Mouse (Mus musculus) limb, embryonic 14.5 days (tissue): Measurements from ENCODE around the gene Vps4b. TPM values are rescaled to one million over a fixed set of nuclear protein-coding genes. Genes with fewer than 3 reads are reported as not detected.

Source experiments
- ATAC-seq: fragments of 200-750 bp; cut with Nextera tagmentation; 2 replicates; pipeline ENCODE4 v1.8.0; 2017; ENCODE audit warnings: low read depth, moderate number of reproducible peaks, moderate TSS enrichment; ENCODE audit not compliant: low FRiP score
- DNase-seq: peaks from one replicate; pipeline ENCODE4 v3.0.0-alpha.2; 2015; ENCODE audit warnings: low spot score
- H3K27ac ChIP-seq: fragments of 300-500 bp; sonication (generic); replicated peaks from 2 replicates; pipeline ENCODE4 v1.5.1; 2014; ENCODE audit warnings: low read depth, mild to moderate bottlenecking, low read length, moderate library complexity, mixed read lengths
- H3K27me3 ChIP-seq: fragments of 300-500 bp; sonication (generic); 2 replicates; pipeline ENCODE4 v1.6.1; 2014; ENCODE audit warnings: low read length, mixed read lengths; ENCODE audit not compliant: control insufficient read depth, insufficient read depth
- H3K36me3 ChIP-seq: fragments of 300-500 bp; sonication (generic); 2 replicates; pipeline ENCODE4 v1.6.1; 2014; ENCODE audit warnings: mild to moderate bottlenecking, low read length, moderate library complexity, mixed read lengths; ENCODE audit not compliant: control insufficient read depth, insufficient read depth
- H3K4me1 ChIP-seq: fragments of 300-500 bp; sonication (generic); 2 replicates; pipeline ENCODE4 v1.6.1; 2014; ENCODE audit warnings: antibody characterized with exemption, low read length, mixed read lengths; ENCODE audit not compliant: control insufficient read depth, insufficient read depth
- H3K4me2 ChIP-seq: fragments of 300-500 bp; sonication (generic); replicated peaks from 2 replicates; pipeline ENCODE4 v1.6.1; 2014; ENCODE audit warnings: low read depth, mild to moderate bottlenecking, low read length, moderate library complexity; ENCODE audit not compliant: severe bottlenecking
- H3K4me3 ChIP-seq: fragments of 300-500 bp; sonication (generic); replicated peaks from 2 replicates; pipeline ENCODE4 v1.5.1; 2014; ENCODE audit warnings: low read length
- H3K9ac ChIP-seq: fragments of 300-500 bp; sonication (generic); 2 replicates; pipeline ENCODE4 v1.6.1; 2014; ENCODE audit warnings: mild to moderate bottlenecking, low read depth, low read length, moderate library complexity; ENCODE audit not compliant: severe bottlenecking
- H3K9me3 ChIP-seq: fragments of 300-500 bp; sonication (generic); 2 replicates; pipeline ENCODE4 v1.6.1; 2016; ENCODE audit warnings: low read length; ENCODE audit not compliant: control insufficient read depth
- POLR2A ChIP-seq: fragments of 200-500 bp; IDR thresholded peaks from 2 replicates; pipeline ENCODE4 v1.8.0; 2012; ENCODE audit warnings: inconsistent platforms, mild to moderate bottlenecking, moderate library complexity, borderline replicate concordance; ENCODE audit not compliant: insufficient read depth, insufficient read length; ENCODE audit errors: extremely low read depth
- WGBS: fragments of 180-500 bp; shearing (Covaris S2); extraction: QIAGEN DNeasy Blood & Tissue Kit; methylation state at CpG from one replicate; pipeline ENCODE4 v1.1.7; 2014; 5-methylcytosine and 5-hydroxymethylcytosine counted together
- polyA plus RNA-seq, 2 experiments: library from polyadenylated mRNA; depleted of rRNA in 1 of 2; stranded (reverse) in 1 of 2; unstranded in 1 of 2; fragments of >200 nt; fragmentation: Nextera tagmentation in 1 of 2; extraction: Ambion mirVana in 1 of 2; gene quantifications; 2 replicates each; pipeline versions ENCODE4 v1.2.1 to v1.2.3; 2012 to 2014

The Vps4b gene
- polyA plus RNA-seq, 2 experiments: 37.4 to 66.1 TPM

- Histone ChIP-seq H3K27ac (no peak overlapping the region), H3K4me2 (no peak overlapping the region), H3K4me1 (no peaks in the 10 kb centered on the region), H3K27me3 (no peaks in the 10 kb centered on the region), H3K9ac (no peak overlapping the region), H3K36me3 (peaks cover 83% of the 10 kb centered on the region), H3K9me3 (no peaks in the 10 kb centered on the region), H3K4me3 (no peak overlapping the region)
- no peak for DNase-seq
- WGBS: 93% methylated on average over 4 of the region's 4 CpGs
- TF ChIP-seq POLR2A: no peak
- no peak for ATAC-seq
These were observed 21.6 kb downstream of the Vps4b start for GRCm38 (mm10) chr1:106774896-106775295.

GRCm38 (mm10) chr1:106774092-106774491, 22.4 kb downstream of the Vps4b start:
- Histone ChIP-seq H3K4me2 (no peak overlapping the region), H3K27me3 (no peaks in the 10 kb centered on the region), H3K9ac (no peak overlapping the region), H3K4me3 (no peak overlapping the region), H3K9me3 (no peaks in the 10 kb centered on the region), H3K27ac (no peak overlapping the region), H3K36me3 (peaks cover 77% of the 10 kb centered on the region), H3K4me1 (no peaks in the 10 kb centered on the region)
- 94% methylated on average over 9 of the region's 9 CpGs for WGBS
- DNase-seq (no peak), ATAC-seq (no peak)
- no peak for TF ChIP-seq POLR2A

DNA sequence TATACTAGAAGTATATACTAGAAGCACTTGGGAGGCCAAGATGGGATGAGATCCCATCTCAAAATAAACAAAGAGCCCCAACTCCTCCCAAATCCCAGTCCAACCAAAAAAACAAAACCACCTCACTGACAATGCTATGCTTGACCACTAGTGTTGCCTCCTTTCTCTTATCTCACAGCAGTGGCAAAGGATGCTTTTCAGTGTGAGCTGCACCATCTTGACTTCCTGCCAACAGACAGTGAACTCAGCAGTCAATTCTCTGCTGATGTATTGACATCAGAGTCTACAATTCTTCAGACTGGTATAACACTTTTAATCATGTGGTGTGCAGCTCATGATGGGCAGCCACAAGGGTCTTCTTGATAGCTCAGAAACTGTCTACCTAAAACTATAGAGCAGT, 27.8 kb downstream of the Vps4b start:
- Histone ChIP-seq H3K9me3 (no peaks in the 10 kb centered on the region), H3K27ac (no peak overlapping the region), H3K4me3 (no peak overlapping the region), H3K27me3 (no peaks in the 10 kb centered on the region), H3K4me2 (no peak overlapping the region), H3K36me3 (peaks cover 60% of the 10 kb centered on the region), H3K4me1 (no peaks in the 10 kb centered on the region), H3K9ac (no peak overlapping the region)
- TF ChIP-seq POLR2A: no peak
- DNase-seq (no peak), ATAC-seq (no peak)

- no peak overlapping the region for H3K4me3 ChIP-seq
- ATAC-seq (no peak), DNase-seq (no peak)
- no peak overlapping the region for H3K27ac ChIP-seq
- H3K4me1 ChIP-seq: no peaks in the 10 kb centered on the region
- no peak for TF ChIP-seq POLR2A
- H3K27me3 ChIP-seq: no peaks in the 10 kb centered on the region
- H3K36me3 ChIP-seq: peaks cover 39% of the 10 kb centered on the region
- H3K4me2 ChIP-seq: no peak overlapping the region
- H3K9me3 ChIP-seq: no peaks in the 10 kb centered on the region
- H3K9ac ChIP-seq: no peak overlapping the region
- WGBS: 94% methylated on average over 8 of the region's 8 CpGs
These were observed 30.8 kb downstream of the Vps4b start for GRCm38 (mm10) chr1:106765771-106766170.

DNA sequence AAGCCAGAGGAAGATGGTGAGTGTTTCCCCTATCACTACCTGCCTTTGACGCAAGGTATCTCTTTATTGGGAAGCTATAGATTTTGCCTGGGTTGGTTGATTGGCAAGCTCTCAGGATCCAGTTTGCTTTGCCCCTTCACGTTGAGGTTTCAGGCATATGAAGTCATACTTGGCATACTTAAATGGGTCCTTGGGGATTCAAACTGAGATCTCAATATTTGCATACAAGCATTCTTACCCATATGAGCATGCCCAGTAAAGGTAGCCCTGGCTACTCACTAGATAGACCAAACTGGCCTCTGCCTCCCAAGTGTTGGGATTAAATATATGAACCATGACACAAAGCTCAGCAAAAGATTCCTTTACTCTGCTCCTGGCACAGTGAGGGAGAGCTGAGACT, 31.7 kb downstream of the Vps4b start:
- no peak for DNase-seq
- Histone ChIP-seq H3K9ac (no peak overlapping the region), H3K27me3 (no peaks in the 10 kb centered on the region), H3K36me3 (peaks cover 31% of the 10 kb centered on the region), H3K4me1 (no peaks in the 10 kb centered on the region), H3K9me3 (no peaks in the 10 kb centered on the region), H3K4me3 (no peak overlapping the region), H3K4me2 (no peak overlapping the region), H3K27ac (no peak overlapping the region)
- ATAC-seq: no peak
- TF ChIP-seq POLR2A: no peak
- WGBS: 81% methylated on average over 2 of the region's 2 CpGs

GRCm38 (mm10) chr1:106764281-106764680, 32.2 kb downstream of the Vps4b start:
- DNase-seq (no peak), ATAC-seq (no peak)
- Histone ChIP-seq H3K27me3 (no peaks in the 10 kb centered on the region), H3K4me1 (no peaks in the 10 kb centered on the region), H3K4me2 (no peak overlapping the region), H3K4me3 (no peak overlapping the region), H3K27ac (no peak overlapping the region), H3K36me3 (peaks cover 30% of the 10 kb centered on the region), H3K9ac (no peak overlapping the region), H3K9me3 (no peaks in the 10 kb centered on the region)
- no peak for TF ChIP-seq POLR2A
- WGBS: 90% methylated on average over 3 of the region's 3 CpGs
